Mouse (Mus musculus) cortical plate, adult 2 months (tissue): ENCODE measurements at regions not wholly inside any gene's neighbourhood (a gene's known extent, or its start where the extent isn't known, plus 50 kb on each side); places are given as distances from the start of the nearest gene placed in this dataset.

Experiments
- H3K27ac ChIP-seq: fragments of 200-500 bp; 2 replicates; pipeline ENCODE4 v1.5.1; 2012; ENCODE audit warnings: low read length, control low read depth, inconsistent platforms; ENCODE audit not compliant: insufficient read depth
- H3K4me1 ChIP-seq: fragments of 200-500 bp; 2 replicates; pipeline ENCODE4 v1.6.1; 2011; ENCODE audit warnings: low read length; ENCODE audit not compliant: control insufficient read depth, insufficient read depth
- H3K4me3 ChIP-seq: fragments of 200-500 bp; 2 replicates; pipeline ENCODE4 v1.5.1; 2011; ENCODE audit warnings: mild to moderate bottlenecking, low read length, control low read depth; ENCODE audit not compliant: insufficient read depth
- CTCF ChIP-seq: fragments of 200-500 bp; IDR thresholded peaks from 2 replicates; pipeline ENCODE4 v1.5.1; 2011; ENCODE audit warnings: mild to moderate bottlenecking, control low read depth, low read length; ENCODE audit not compliant: insufficient read depth; ENCODE audit errors: extremely low read depth
- POLR2A ChIP-seq: fragments of 200-500 bp; IDR thresholded peaks from 2 replicates; pipeline ENCODE4 v1.6.1; 2011; ENCODE audit warnings: mild to moderate bottlenecking, low read length, control low read depth; ENCODE audit not compliant: insufficient read depth; ENCODE audit errors: extremely low read depth

DNA sequence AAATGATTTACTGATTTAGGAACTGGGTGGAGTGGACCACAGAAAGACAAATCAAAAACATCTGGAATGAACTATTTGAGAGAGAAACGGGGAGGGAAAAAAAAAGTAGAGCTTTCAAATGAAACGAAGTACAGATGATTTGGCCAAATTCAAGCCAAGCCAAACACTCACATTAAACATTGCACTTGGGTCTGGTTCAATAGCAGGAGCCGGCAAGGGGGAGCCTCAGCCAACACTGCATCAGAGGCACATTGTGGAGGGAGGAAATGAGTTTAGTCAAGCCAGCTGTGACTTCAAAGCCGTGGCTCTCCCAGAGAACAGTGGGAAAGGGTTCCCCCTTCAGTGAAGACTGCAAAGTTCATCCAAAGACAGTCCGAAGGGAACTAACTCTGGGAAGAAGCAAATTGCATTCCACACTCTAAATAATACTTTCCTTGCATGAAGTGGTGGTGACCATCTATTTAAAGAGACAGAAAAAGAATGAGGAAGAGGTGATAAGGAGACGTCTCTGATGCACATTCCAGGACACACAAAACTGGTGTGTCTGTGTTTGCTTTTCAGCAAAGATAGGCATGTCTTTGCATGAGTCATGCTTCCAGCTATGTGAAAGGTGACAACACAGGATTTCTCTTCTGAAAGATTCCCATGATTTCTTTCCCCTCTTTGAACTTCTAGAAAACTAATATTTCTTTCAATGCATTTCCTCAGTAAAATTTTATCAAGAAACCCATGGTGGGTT lies 504.5 kb downstream of the Gsdmc2 start:
- Histone ChIP-seq H3K4me1 (no peaks in the 10 kb centered on the region), H3K4me3 (no peak overlapping the region), H3K27ac (no peak overlapping the region)
- peak; percentile 28; the same call in 1 of the 2 replicates for TF ChIP-seq CTCF
- no peak for TF ChIP-seq POLR2A

DNA sequence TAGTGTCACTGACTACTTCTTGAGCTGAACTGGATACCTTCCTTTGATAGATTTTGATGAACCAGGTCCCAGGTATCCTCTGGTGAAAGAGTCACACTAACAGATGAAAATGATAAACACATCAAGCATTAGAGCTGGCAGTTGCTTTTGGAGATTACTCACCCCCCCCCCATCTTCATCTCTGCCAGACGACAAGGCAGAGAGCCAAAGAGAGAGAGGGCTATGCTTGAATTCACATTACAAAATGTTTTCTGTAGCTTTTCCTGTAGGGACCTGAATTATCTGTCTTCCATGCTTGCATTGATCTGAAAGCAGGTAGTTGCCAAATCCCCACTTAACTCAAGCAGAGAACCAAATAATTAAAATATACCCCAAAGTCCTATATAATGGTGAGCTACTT lies 525.3 kb downstream of the Gsdmc2 start:
- Histone ChIP-seq H3K4me3 (no peak overlapping the region), H3K4me1 (no peaks in the 10 kb centered on the region), H3K27ac (no peak overlapping the region)
- no peak for TF ChIP-seq CTCF

DNA sequence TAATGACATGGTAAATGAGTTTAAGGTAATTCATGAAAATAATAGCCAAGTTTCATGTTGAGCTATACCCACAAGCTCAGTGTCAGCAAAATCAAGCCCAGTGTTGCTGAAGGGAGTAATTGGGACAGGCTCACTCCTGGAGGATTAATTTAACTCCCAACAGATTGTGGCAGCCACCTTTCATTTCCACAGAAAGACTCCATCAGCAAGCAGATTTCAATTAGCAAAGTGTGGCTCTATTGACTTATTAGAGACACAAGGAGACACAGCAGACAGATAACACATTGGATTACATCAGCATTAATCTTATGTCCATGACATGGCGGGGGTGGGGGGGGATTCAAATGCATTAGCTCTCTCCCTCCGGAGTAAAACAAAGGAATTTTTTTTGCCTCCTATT lies 534.6 kb downstream of the Gsdmc2 start:
- TF ChIP-seq CTCF (no peak), POLR2A (no peak)
- H3K27ac ChIP-seq: no peak overlapping the region
- H3K4me3 ChIP-seq: no peak overlapping the region
- no peaks in the 10 kb centered on the region for H3K4me1 ChIP-seq

DNA sequence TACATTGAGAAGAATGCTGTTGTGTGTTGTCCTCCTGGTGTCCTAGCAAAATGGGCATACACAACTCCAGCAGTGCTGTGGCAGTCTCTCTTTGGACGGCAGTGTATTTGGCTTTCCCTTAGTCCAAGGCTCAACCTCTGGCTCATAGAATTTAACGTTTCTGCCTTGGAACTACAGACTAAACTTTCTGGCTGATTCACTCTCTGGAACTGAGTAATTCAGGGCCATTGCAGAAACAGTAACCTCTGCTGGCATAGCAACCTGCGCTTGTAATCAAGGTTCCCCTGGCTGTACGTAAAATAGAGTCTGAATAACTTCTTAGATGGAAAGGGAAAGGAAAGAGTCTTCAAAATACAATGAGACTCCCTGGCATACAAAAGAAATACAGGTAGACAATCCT lies 545.7 kb downstream of the Gsdmc2 start:
- TF ChIP-seq CTCF (no peak), POLR2A (no peak)
- no peak overlapping the region for H3K27ac ChIP-seq
- H3K4me3 ChIP-seq: no peak overlapping the region
- no peaks in the 10 kb centered on the region for H3K4me1 ChIP-seq

DNA sequence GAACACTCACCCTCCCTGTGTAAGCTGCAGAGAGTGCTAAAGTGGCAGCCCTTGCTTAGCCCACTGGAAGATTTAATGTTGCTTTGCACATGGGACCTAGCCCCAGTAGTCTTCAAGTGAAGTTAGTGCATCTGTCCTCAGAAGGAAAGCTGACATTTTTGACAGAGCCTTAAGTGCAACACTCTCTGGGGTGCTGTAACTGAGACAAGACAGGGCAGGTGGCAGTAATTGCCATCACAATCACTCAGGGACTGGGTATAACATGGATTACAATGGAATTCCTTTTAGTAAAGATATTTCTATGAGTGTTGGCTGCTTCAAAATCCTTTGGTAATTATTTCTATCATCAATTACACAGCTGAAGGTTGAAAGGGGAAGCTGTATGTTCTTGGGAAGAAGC lies 556.4 kb downstream of the Gsdmc2 start:
- TF ChIP-seq CTCF: no peak
- no peak for TF ChIP-seq POLR2A
- no peak overlapping the region for H3K4me3 ChIP-seq
- no peak overlapping the region for H3K27ac ChIP-seq
- H3K4me1 ChIP-seq: no peaks in the 10 kb centered on the region

DNA sequence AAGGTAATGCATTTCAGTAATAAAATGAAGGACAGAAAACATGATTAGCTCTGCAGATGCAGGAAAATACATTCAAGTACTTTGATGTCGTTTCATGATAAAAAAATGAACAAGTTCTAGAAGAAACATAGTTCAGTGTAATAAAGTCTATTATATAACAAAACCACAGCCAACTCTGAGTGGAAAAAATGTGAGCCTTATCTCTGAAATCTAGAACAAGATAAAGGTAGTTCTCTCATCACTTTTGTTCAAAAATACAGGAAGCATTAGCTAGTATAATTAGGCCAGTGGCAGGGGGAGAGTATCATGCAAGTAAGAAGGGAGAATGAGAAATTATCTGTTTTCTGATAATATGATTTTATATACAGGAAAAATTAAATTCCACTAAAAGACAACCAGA lies 559.0 kb downstream of the Gsdmc2 start:
- Histone ChIP-seq H3K4me3 (no peak overlapping the region), H3K4me1 (no peaks in the 10 kb centered on the region), H3K27ac (no peak overlapping the region)
- TF ChIP-seq POLR2A (no peak), CTCF (no peak)

DNA sequence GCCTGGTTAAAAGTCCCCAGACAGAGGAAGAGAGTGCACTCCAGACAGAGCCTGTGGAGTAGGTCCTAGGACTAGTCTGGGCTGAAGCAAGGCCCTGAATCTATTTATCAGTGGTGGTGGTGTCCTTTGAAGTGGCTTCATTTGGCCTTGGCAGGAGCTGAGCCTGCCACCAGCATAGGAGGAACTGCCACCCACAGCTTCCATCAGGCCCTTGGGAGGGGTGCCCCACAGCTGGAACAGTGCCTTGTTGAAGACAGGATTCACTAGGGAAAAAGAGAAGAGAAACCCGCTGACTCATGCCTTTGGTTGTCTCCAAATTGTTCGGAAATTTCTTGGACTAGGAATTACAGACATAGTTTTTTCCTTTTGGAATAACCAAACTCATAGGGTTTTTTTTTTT lies 574.6 kb downstream of the Gsdmc2 start:
- TF ChIP-seq CTCF: no peak
- no peak for TF ChIP-seq POLR2A
- no peaks in the 10 kb centered on the region for H3K4me1 ChIP-seq
- no peak overlapping the region for H3K4me3 ChIP-seq
- no peak overlapping the region for H3K27ac ChIP-seq

DNA sequence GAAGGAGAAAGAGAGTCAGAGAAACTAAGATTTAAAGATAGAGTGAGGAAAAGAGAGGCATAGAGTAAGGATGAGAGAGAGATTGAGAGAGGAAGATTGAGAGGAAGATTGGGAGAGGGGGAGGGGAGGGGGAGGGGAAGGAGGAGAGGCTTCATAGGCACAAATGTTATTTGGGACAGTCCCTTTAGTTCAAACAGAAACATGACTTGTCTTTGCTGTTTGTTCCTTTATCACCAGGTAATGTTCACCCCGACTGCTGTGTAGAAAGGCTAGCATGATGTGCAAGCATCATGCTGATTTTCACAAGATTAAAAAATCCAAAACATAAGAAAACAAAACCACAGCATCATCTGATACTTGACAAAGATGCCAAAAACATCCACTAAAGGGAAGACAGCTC lies 579.1 kb downstream of the Gsdmc2 start:
- no peak for TF ChIP-seq CTCF
- TF ChIP-seq POLR2A: no peak
- Histone ChIP-seq H3K27ac (no peak overlapping the region), H3K4me3 (no peak overlapping the region), H3K4me1 (no peaks in the 10 kb centered on the region)

DNA sequence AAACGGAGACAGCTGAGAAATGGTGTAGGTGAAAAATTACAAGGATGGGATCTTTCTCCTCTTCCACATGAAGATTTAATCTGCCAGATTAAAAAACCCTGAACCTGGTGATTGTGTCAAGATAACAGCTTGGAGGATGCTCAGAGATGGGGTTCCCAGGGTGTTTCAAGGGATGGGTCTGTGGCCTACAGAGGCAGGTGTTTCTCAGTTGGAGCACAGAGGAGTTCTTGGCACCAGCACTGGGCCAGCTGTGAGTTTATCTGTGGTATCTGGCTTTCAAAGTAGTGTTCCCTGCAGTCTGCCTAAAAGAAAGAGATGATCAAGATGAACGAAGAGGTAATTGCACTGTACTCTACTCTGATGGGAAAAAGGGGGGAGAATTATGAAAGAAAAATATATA lies 589.2 kb downstream of the Gsdmc2 start:
- Histone ChIP-seq H3K4me3 (no peak overlapping the region), H3K4me1 (no peaks in the 10 kb centered on the region), H3K27ac (no peak overlapping the region)
- TF ChIP-seq POLR2A: no peak
- no peak for TF ChIP-seq CTCF

DNA sequence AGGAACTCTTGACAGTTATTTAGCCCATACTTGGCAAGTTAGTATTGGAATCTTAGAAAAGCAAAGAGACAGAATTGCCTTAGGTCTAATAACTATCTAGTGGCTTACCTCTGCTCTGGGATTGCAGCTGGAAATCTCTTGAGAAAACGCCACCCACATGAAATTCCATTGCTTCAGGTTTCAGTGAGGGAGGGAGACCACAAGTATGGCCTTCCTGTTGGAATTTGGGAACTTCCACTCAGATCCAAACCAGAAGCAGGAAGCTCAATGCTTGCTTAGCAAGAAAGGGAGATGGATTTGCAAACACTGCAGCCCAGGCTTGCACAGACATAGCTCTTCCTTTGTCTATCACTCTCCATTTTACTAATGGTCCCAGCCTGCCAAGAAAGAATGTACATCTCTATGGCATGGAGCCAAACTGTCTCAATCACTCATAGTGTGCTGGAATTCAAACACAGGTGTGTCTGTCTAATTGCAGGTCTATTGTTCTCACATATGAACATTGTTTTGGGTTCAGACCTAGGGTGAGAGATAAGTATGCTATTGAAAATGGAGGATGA lies 592.1 kb downstream of the Gsdmc2 start:
- no peak overlapping the region for H3K27ac ChIP-seq
- no peak for TF ChIP-seq POLR2A
- no peak for TF ChIP-seq CTCF

More for the DNA sequence above, 592.1 kb downstream of the Gsdmc2 start:
- H3K4me3 ChIP-seq: no peak overlapping the region
- H3K4me1 ChIP-seq: no peaks in the 10 kb centered on the region
